Mouse (Mus musculus) mouse embryonic stem cell (cell line): Measurements from ENCODE around the gene Klk7.

Experiments
- in situ Hi-C, 2 experiments: fragments of 300-500 bp; cut with MboI; formaldehyde crosslinking; loops; 1 replicate in 1 of 2; 3 replicates in 1 of 2; pipeline ENCODE4 v1.14.3; 2019 to 2020; ENCODE audit warnings: low sequenced_read_pairs in 2 of 2, low pct_unique_long_range_greater_than_20kb in 1 of 2, mixed read lengths in 1 of 2; ENCODE audit not compliant: unreplicated experiment in 1 of 2

The Klk7 gene

DNA sequence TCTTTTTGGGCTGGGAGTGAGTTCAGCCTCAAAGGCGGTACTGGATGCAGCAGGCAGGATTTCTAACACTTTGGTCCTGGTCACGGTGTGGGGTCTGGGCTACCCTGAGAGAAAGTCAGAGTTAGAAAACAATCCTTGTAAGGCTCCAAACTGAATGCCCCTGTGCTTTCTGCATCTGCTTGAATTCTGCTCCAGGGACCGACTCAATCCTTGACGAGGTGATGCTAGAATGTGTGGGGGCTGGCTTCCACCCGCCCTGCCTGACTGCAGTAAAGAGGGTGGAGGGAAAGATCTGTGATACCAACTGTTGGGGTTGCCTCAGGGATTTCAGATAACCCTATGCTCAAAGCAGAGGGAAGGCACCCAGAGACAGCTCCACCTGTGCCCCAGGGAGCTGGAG, at the start of gene Klk7:
TSS of gene Klk7 (plus strand) at position 301 of the 400 bp plus-strand sequence.
- in situ Hi-C loops: no loop called here

- in situ Hi-C loops: no loop called here
These were observed 44.6 kb upstream of the Klk7 start for GRCm38 (mm10) chr7:43766484-43766883.

GRCm38 (mm10) chr7:43768597-43768996, 42.5 kb upstream of the Klk7 start, which contains the start of gene Klk12:
Gene Klk12 (plus strand): TSS chr7:43768897.
- in situ Hi-C loops: no loop called here

- in situ Hi-C loops: no loop called here
These were observed 41.5 kb upstream of the Klk7 start for GRCm38 (mm10) chr7:43769636-43770035.

GRCm38 (mm10) chr7:43770701-43771100, 40.4 kb upstream of the Klk7 start:
- in situ Hi-C loops: no loop called here

DNA sequence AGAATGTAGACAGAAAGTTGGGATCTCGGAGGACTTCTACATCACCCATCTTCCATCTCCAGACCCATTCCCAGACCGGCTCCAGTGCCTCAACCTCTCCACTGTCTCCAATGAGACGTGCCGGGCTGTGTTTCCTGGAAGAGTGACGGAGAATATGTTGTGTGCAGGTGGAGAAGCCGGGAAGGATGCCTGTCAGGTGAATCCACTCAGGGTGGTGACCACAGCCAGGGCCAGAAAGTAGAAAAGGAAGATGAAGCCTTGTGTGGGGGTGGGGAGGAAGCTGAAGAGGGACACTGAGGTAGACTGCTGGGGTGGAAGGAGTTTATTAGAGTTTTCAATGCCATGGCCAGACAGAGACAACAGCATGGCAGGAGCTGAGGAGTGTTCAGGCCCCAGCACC, 39.2 kb upstream of the Klk7 start:
- in situ Hi-C loops: no loop called here

GRCm38 (mm10) chr7:43772901-43773300, 38.2 kb upstream of the Klk7 start:
- in situ Hi-C loops: no loop called here

GRCm38 (mm10) chr7:43774364-43774763, 36.7 kb upstream of the Klk7 start, which contains the start of gene Klk11:
Gene Klk11 (plus strand): TSS chr7:43774604.
- in situ Hi-C loops: no loop called here

DNA sequence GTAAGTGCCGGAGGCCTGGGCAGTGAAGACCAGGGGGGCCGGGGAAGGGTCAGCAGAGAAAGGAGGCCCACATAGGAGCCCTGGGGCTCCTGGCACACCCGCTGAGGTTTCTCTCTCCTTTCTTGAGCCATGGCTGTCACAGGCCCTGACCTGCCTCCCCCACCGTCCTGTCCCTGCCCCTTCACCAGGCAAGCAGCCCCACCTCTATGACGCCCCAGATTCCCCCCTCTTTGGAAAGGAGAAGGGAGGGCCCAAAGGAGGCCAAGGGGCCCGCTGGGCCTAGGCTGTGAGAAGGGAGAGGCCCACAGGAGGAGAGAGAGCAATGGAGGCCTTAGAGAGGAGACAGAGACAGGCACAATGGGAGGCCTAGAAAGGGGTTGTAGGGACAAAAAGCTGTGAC, 36.3 kb upstream of the Klk7 start:
- in situ Hi-C loops: no loop called here

DNA sequence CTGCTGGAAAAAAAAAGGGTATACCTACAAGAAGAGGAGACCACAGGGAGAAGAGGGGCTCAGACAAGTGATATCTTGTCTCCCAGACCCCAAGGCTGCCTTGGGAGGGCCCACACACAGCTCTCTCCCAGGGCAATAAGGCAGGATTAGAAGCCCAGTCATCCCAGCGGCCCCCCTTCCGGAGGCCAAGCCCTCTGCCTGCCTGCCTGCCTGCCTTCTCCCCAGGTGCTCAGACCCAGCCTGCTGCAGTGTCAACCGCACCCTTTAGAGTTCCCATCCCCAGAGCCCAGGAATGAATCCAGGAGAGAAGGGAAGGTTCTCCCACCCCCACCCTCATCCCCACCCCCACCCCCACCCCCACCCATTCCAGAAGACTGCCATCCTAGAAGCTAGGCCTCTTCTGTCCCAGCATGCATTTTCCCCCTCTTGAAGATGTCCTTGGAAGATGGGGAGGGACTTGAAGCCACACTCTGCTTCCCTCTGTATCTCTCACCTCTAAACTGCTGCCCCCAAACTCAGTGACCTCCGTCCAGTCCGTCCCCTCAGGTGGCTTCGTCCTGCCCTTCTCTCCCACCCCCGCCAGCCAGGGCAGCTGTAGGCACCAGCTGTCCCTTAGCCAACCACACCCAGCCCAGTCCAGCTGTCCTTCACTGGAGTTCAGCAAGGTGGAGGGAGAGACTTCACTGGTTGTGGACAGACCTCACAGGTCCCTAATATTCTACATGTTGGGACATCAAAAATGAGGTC, 35.6 kb upstream of the Klk7 start:
- in situ Hi-C loops: no loop called here

GRCm38 (mm10) chr7:43776506-43776905, 34.6 kb upstream of the Klk7 start:
- in situ Hi-C loops: no loop called here

- in situ Hi-C loops: no loop called here
These were observed 33.7 kb upstream of the Klk7 start for GRCm38 (mm10) chr7:43777423-43777822.

GRCm38 (mm10) chr7:43778176-43778970, 32.7 kb upstream of the Klk7 start:
- in situ Hi-C loops: no loop called here

GRCm38 (mm10) chr7:43780241-43780640, 30.9 kb upstream of the Klk7 start:
- in situ Hi-C loops: loop anchor here in 1 of 2 experiments (5.0 kb wide), 1 partner anchor 98 kb away; no protein-coding TSS in a partner anchor

DNA sequence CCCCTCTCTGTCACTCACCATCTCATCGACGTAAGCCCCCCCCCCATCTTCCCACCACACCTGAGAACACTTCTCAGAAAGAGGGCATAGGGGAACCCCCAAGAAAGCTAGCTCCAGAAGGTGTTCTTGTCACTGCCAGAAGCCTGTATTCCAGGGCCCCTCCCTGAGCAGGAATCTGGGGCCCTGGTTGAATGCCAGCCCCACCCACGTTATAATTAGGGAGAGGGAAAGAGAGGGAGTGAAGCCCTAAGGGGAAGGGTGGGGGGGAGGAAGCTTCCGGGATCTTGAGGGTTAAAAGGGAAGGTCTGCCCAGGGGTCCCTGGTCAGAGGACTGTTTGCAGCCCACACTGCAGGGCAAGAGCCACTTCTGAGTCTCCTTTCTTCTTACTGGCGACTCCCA, 30.3 kb upstream of the Klk7 start, which contains the start of gene Klk10:
TSS of gene Klk10 (plus strand) at position 290 of the 400 bp plus-strand sequence.
- in situ Hi-C loops: loop anchor here in 1 of 2 experiments (5.0 kb wide), 1 partner anchor 98 kb away; no protein-coding TSS in a partner anchor

- in situ Hi-C loops: loop anchor here in 1 of 2 experiments (5.0 kb wide), 1 partner anchor 99 kb away; no protein-coding TSS in a partner anchor
These were observed 29.6 kb upstream of the Klk7 start for GRCm38 (mm10) chr7:43781541-43781940.

GRCm38 (mm10) chr7:43782275-43783265, 28.5 kb upstream of the Klk7 start:
- in situ Hi-C loops: loop anchor here in 1 of 2 experiments (5.0 kb wide), 1 partner anchor 100 kb away; no protein-coding TSS in a partner anchor

DNA sequence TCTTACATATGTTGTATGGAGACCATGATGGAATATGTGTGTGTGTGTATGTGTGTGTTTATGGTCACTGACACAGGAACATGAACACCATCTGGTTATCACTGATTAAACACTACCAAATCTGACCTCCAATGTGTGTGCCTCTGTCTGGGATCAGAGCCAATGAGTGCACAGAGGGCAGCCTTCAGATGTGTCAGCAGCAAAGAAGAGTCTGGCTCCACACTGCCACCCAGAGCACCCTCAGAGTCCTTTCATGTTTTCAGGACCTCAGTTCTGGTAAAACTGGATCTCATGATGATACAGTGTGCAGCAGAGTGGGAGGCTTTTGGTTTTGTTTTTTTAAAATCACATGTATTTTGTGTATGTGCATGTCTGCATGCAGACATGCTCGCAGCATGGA, 25.8 kb upstream of the Klk7 start:
- in situ Hi-C loops: no loop called here
